Mouse (Mus musculus) cerebellum, adult 2 months (tissue): ENCODE results near the gene Cstb. TPM values are rescaled to one million over a fixed set of nuclear protein-coding genes. Genes with fewer than 3 reads are reported as not detected.

Experiments used
- DNase-seq, 2 experiments: peaks; one replicate each; pipeline ENCODE4 v3.0.0; 2021
- H3K27ac ChIP-seq: fragments of 200-500 bp; 2 replicates; pipeline ENCODE4 v1.5.1; 2012; ENCODE audit warnings: low read length, control low read depth, inconsistent platforms; ENCODE audit not compliant: insufficient read depth
- H3K27me3 ChIP-seq: fragments of 200-500 bp; 2 replicates; pipeline ENCODE4 v1.6.1; 2012; ENCODE audit warnings: inconsistent platforms, mild to moderate bottlenecking, low read length, moderate library complexity; ENCODE audit not compliant: control insufficient read depth, insufficient read depth
- H3K4me1 ChIP-seq: fragments of 200-500 bp; 2 replicates; pipeline ENCODE4 v1.6.1; 2011; ENCODE audit warnings: low read length; ENCODE audit not compliant: control insufficient read depth, insufficient read depth
- H3K4me3 ChIP-seq: fragments of 200-500 bp; replicated peaks from 2 replicates; pipeline ENCODE3; 2011; ENCODE audit warnings: mild to moderate bottlenecking, low read depth, low read length, control low read depth; ENCODE audit not compliant: insufficient read depth
- CTCF ChIP-seq: fragments of 200-500 bp; IDR thresholded peaks from 2 replicates; pipeline ENCODE4 v1.5.1; 2011; ENCODE audit warnings: low read depth, mild to moderate bottlenecking, control low read depth, low read length, moderate library complexity, borderline replicate concordance; ENCODE audit not compliant: insufficient read depth
- POLR2A ChIP-seq: fragments of 200-500 bp; IDR thresholded peaks from 2 replicates; pipeline ENCODE4 v1.6.1; 2011; ENCODE audit warnings: low read length, control low read depth, borderline replicate concordance; ENCODE audit not compliant: insufficient read depth
- WGBS: fragments of 180-500 bp; shearing (Covaris S2); methylation state at CpG from one replicate; pipeline ENCODE4 v1.1.7; 2018; 5-methylcytosine and 5-hydroxymethylcytosine counted together
- polyA plus RNA-seq: library from polyadenylated mRNA; depleted of rRNA; stranded (reverse); fragments of >200 nt; gene quantifications from 2 replicates; pipeline ENCODE4 v1.2.3, GENCODE M21; 2012

Cstb gene
- polyA plus RNA-seq, 1 experiment = 112 TPM

DNA sequence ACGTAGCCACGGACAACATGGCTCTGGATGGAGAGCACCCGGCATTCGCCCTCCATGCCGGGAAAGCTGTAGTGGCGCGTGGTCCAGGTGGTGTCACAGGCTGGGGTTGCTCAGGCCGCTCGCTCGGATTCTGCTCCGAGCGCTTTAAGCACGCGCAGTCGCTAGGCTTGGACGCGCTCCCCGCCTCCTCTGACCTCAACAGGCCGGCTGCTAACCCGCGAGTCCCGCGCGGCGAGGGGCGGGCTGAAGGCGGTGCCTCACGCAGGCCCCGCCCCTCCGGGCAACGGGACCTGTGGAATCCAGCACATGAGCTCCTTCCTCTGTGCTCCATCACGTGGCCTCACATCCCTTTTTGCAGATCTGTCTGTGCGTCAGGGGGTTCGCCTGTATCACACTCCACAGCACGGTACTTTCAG is 39.3 kb downstream of the Cstb start, which contains the start of gene Pdxk:
Gene Pdxk, minus strand, starts transcription at position 184 of the 416 bp plus-strand sequence.
- under 1% methylated on average over 35 of the region's 35 CpGs for WGBS
- Histone ChIP-seq H3K27ac (peak within 1 kb of the TSS; percentile 85), H3K4me1 (peaks cover 23% of the 10 kb centered on the region), H3K4me3 (peak within 1 kb of the TSS; percentile 85), H3K27me3 (no peaks in the 10 kb centered on the region)
- TF ChIP-seq CTCF (no peak), POLR2A (peak; percentile 95)
- DNase-seq = peak; percentile 95 to 97

- H3K4me3 ChIP-seq = no peak overlapping the region
- peaks cover 19% of the 10 kb centered on the region for H3K4me1 ChIP-seq
- no peak overlapping the region for H3K27ac ChIP-seq
- WGBS = 88% methylated on average over 3 of the region's 3 CpGs
- H3K27me3 ChIP-seq = no peaks in the 10 kb centered on the region
- DNase-seq = no peak
- TF ChIP-seq POLR2A = no peak
- TF ChIP-seq CTCF = no peak
These were observed 40.0 kb downstream of the Cstb start for GRCm38 (mm10) chr10:78465472-78465871.

GRCm38 (mm10) chr10:78466647-78467046 is 41.2 kb downstream of the Cstb start:
- Histone ChIP-seq H3K4me1 (peaks cover 19% of the 10 kb centered on the region), H3K27me3 (no peaks in the 10 kb centered on the region), H3K27ac (no peak overlapping the region), H3K4me3 (no peak overlapping the region)
- TF ChIP-seq POLR2A (no peak), CTCF (no peak)
- no peak for DNase-seq
- 79% methylated on average over 9 of the region's 9 CpGs for WGBS

DNA sequence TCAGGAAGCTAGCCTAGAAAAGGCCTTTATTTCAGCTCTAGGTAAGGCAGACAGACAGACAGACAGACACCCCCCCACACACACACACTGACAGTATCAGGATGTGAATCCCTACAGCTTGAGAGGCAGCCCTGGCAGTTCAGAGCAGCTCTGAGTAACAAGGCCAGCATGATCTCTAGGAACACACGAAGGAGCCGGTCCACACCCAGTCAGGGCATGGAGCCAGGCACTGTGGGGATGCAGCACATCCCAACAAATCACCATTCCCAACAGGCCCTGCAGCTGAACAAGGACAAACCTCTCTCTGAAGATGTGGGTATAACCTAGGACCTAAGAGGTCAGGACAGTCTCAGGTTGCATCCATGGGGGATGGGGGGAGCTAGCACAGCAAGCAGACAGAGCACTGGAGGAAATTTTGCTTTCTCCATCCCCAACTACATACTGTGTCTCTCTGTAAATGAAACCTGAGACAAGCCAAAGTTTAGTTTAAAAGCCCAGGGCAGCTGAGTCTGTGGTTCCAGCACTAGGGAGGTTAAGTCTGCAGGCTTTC is 42.4 kb downstream of the Cstb start:
- Histone ChIP-seq H3K4me3 (no peak overlapping the region), H3K27me3 (no peaks in the 10 kb centered on the region), H3K27ac (no peak overlapping the region), H3K4me1 (peaks cover 8% of the 10 kb centered on the region)
- DNase-seq = peak in 1 of 2 experiments; percentile 34
- TF ChIP-seq CTCF = no peak
- no peak for TF ChIP-seq POLR2A
- 36% methylated on average over 2 of the region's 2 CpGs for WGBS

DNA sequence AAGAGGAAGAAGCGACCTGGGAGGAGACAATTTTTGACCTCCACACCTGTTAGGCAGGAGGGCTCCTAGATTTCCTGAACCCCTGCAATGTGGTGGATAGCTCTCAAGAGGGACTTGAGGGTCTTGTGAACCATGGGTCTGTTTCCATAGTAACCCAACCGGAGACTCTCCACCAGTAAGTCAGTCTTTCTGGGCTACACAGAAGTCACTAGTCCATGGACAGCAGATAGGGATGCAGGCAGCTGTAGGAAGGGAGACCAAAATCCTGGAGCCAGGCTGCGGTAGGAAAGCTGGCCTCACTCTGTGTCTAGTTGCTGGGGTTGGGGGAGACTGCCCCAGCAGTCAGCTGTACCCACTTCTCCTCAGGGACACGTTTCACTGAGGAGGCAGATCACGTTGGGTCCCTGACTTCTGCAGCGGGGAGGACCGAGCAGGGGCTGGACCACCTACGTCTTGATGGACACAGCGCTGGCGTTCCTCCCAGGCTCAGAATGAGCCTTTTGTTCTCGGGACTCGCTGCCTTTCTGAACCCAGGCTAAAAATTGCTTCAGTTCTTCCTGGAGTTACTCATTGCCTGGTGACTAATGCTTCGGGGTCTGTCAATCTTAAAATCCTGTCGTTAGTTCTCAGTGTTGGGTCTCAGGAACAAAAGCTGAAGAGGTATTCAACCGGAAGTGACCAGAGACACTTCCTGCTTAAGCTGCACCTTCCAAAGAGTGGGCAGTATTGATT is 45.3 kb downstream of the Cstb start:
- peak overlapping the region; percentile 72; the same call in 1 of the 2 replicates for H3K27ac ChIP-seq
- peak in 1 of 2 experiments; percentile 38 for DNase-seq

GRCm38 (mm10) chr10:78472046-78472445 is 46.6 kb downstream of the Cstb start:
- WGBS = 85% methylated on average over 3 of the region's 3 CpGs
- Histone ChIP-seq H3K27ac (no peak overlapping the region), H3K4me1 (peaks cover 4% of the 10 kb centered on the region), H3K4me3 (no peak overlapping the region), H3K27me3 (no peaks in the 10 kb centered on the region)
- TF ChIP-seq CTCF (no peak), POLR2A (no peak)
- DNase-seq = no peak

More for the DNA sequence above, 45.3 kb downstream of the Cstb start:
- Histone ChIP-seq H3K27me3 (no peaks in the 10 kb centered on the region), H3K4me3 (no peak overlapping the region), H3K4me1 (peaks cover 4% of the 10 kb centered on the region)
- 13% methylated on average over 15 of the region's 15 CpGs for WGBS
- TF ChIP-seq CTCF (no peak), POLR2A (no peak)

GRCm38 (mm10) chr10:78473434-78473833 is 48.0 kb downstream of the Cstb start:
- no peak for TF ChIP-seq CTCF
- TF ChIP-seq POLR2A = no peak
- Histone ChIP-seq H3K4me1 (peaks cover 4% of the 10 kb centered on the region), H3K4me3 (no peak overlapping the region), H3K27me3 (no peaks in the 10 kb centered on the region), H3K27ac (no peak overlapping the region)
- 43% methylated on average over 5 of the region's 5 CpGs for WGBS
- no peak for DNase-seq

GRCm38 (mm10) chr10:78474759-78475158 is 49.3 kb downstream of the Cstb start:
- Histone ChIP-seq H3K4me1 (peaks cover 4% of the 10 kb centered on the region), H3K27me3 (no peaks in the 10 kb centered on the region), H3K4me3 (no peak overlapping the region), H3K27ac (no peak overlapping the region)
- WGBS = 77% methylated on average over 8 of the region's 8 CpGs
- TF ChIP-seq CTCF (no peak), POLR2A (no peak)
- no peak for DNase-seq
